Mouse (Mus musculus) thymus, postnatal 0 days (tissue): ENCODE data around the gene Chpf. TPM values are rescaled to one million over a fixed set of nuclear protein-coding genes. Genes with fewer than 3 reads are reported as not detected.
A peak's percentile ranks its signal among the peaks of the same experiment; 100 is the strongest.

ENCODE experiments used
- DNase-seq: peaks from one replicate; pipeline ENCODE4 v3.0.0-alpha.2; 2015; ENCODE audit warnings: low spot score
- polyA plus RNA-seq: library from polyadenylated mRNA; unstranded; fragments of >200 nt; fragmentation: Nextera tagmentation; extraction: Ambion mirVana; gene quantifications from 2 replicates; pipeline ENCODE4 v1.2.1, GENCODE M21; 2015

The Chpf gene
- 10.7 and 11.4 TPM in 2 replicates for polyA plus RNA-seq

DNA sequence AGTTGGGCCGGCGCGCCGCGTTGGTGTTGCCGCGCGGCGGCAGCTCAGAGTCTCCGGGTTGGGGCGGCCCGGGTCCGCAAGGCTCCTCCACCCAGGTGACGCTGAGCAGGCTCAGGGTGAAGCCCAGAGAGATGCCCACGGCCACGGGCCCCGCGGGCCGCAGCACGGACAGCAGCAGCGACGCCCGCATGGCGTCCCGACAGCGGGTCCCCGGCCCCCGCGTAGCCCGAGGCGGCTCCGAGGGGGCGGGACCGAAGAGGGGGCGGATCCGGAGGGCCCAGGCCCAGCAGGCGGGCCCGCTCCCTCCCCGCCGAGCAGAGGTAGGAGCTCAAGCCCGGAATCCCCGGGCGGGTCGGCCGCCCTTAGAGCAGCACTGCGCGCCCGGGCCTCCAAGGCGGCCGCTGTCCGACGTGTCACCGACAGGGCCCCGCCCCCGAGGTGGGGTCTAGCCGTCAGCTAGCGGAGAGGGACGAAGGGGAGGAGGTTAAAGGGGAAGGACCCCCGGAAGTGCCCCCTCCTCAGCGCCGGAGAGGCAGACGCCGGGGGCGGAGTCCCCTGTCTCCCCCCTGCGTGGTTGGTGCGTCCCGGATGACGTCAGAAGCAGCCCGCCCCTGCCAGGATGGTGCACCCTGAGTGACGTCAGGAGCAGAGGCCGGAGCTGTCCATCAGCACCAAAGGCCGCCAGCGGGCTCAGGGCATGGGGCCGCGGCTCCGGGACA lies at the start of gene Chpf, which contains the start of gene Tmem198:
Gene Chpf, minus strand, starts transcription at position 392 of the 719 bp plus-strand sequence.
Gene Tmem198, plus strand, starts transcription at position 617 of the 719 bp plus-strand sequence.
- DNase-seq, result peak; percentile 93

DNA sequence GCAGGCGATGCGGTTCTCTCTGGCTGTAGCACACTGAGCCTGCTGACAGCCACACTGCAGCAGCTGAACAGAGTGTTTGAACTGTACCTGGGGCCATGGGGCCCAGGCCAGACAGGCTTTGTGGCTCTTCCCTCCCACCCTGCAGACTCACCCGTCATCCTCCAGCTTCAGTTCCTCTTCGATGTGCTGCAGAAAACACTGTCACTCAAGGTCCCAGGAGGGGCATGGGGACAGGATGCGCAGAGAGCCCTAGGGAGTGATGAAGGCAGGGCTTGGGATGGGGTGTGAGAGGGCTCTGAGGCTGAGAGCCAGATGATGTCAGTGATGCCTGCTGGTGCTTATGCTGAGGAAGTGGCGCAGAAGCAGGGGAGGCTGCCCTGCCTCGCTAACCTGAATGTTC lies 45.6 kb upstream of the Chpf start:
- DNase-seq, result no peak

DNA sequence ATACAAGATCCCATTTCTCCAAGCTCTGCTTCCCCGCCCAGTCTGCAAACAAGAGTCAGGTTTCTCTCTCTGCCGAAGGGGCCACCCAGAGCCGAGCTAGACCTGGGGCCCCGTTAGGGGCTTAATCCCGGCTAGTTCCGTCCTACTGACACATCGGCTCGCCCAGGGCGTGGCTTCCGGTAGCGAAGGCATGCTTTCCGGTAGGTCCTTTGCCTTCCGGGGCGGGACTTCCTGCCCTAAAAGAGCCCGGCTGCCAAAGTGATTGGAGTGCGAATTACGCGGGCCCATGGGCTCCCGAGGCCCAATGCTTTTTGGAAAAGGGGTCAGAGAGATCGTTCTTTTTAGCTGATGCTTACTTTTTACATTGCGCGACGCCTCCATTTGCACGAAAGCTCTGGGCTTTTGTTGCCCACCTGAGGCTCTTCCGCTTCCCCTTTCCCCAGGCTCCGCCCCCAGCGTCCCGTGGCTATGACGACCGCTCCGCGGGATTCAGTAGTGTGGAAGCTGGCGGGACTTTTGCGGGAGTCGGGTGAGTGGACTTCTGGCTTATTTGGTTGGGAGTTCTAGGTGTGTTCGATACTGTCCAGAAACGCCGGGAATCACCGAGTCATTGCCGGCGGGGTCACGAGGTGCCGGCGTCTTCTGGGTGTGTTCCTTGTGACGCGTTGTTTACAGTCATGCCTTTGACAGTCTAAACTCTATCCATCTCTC lies 42.4 kb upstream of the Chpf start, which contains the start of gene Stk11ip:
Gene Stk11ip, plus strand, starts transcription at position 209 of the 711 bp plus-strand sequence.
- peak; percentile 94 for DNase-seq

DNA sequence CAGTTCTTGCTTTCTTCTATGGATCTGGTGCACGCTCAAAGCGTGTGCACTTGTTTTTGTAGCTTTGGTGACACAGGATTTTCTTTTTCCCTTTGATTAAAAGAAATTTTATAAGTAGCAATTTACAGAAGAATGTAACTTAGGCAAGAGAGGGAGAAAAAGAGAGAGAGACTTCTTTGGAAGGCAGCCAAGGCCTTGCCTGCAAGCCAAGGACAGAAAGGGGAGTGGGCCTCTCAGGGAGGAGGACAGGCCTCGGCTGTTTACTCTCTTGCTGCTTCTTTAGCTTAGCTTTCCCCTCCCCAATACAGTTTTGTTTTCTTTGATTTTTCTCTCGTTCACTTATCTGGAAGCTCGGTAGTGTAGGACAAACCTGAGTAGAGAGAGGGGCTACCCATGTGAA lies 40.5 kb upstream of the Chpf start:
- no peak for DNase-seq

DNA sequence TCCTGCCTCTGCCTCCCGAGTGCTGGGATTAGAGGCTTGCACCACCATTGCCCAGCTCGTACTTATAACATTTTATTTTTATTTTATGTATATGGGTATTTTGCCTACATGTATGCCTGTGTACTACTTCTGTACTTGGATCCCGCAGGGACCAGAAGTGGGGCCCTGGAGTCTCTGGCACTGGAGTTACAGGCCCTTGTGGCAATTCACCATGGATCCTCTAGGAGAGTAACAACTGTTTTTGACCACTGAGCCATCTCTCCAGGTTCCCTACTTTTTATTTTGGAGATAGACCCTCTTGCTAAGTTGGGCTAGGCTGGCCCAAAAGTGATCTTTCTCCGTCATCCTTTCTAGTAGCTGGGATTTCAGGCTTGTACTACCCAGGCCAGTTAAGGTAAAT lies 39.3 kb upstream of the Chpf start:
- DNase-seq, result no peak

DNA sequence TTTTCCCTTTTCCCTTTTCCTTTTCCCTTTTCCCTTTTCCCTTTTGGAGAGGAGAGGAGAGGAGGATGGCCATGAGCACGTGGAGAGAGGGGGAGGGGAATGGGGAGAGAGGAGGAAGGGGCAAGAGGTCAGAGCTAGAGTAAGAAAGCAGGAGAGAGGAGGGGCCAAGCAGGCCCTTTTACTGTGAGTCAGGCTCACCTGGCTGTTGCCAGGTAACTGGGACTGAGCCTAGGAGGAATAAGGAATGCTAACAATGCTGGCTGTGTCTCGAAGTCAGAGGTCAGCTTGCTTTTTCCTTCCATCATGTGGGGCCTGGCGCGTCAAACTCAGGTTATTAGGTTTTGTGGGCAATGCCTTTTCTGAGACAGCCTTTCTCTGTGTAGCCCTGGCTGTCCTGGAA lies 38.9 kb upstream of the Chpf start:
- no peak for DNase-seq

DNA sequence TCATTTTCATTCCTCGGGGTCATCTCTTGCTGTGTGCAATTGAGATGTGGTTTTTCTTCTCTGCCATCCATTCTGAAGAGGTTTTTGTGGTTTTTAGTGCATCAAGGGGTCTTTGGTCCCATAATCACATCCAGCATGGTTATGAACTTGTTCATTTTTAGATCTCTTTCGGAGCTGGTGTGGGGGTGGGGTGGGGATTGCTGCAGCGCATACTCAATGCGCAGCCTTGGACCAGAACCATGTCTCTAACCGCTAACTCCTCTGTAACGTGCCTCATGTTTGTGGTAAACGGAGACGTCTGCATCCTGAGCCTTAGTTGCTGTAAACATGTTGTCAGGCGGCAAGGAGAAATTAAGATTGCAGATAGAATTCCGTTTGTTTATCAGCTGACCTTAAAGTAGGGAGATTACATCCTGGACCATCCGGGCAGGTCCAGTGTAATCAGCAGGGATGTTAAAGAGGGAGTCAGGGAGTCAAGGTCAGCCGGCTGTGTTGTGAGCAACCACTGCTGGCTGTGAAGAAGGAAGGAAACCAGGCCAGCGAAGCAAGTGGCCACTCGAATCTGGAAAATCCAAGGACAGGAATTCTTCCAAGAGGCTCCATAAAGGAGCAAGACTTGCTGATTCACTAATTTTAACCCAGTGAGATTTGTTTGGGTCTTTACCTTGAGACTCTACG lies 37.7 kb upstream of the Chpf start:
- DNase-seq, result no peak

DNA sequence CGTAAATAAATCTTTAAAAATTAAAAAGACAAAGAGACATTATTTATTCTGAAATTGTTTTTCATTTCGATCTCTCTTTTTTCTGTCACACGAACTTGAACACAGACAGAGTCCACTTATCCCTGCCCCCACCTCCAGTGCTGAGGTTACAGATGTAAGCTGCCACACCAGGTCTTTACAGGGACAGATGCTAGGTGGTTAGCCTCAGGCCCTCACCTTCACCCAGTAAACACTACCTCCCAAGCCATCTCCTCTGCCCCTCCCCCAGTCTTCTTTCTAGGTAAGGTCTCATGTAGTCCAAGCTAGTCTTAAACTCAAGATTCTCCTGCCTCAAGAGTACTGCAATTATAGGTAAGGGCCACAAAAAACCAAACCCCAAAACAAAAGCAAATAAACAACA lies 33.4 kb upstream of the Chpf start:
- DNase-seq, result no peak

DNA sequence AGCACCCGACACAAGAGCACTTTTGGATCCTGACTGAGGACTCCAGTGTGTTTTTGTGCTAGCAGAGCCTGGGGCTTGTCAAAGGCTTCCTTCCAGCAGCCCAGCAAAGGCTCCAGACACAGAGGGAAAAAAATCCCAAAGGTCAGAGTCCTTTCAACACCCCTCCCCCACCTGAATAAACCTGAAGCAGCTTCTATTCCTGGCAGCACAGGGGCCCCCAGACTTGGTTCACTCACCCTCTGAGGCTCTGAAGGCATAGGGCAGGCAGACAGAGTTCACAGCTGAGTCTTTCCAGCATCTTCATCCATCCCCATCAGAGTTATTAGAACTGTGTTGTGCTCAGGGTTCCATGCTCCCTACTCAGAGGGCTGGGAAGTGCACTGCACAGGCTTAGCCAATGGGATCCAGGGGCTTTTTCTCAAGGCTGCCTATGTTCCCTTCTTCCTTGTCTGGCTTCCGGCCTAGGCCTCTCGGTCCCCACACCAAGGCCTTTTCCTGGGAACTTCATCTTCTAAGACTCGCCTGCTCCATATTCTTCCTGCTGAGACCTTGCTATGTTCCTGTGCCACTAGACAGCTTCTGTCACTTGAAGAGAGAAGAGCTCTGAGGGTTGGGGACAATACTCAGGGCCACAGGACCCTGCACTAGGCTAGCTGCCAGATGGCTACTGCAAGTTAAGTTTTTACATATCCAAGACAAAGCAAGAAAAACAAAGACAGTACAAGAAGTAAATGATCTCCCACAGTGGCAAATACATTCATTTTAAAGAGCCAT lies 32.5 kb upstream of the Chpf start:
- no peak for DNase-seq

DNA sequence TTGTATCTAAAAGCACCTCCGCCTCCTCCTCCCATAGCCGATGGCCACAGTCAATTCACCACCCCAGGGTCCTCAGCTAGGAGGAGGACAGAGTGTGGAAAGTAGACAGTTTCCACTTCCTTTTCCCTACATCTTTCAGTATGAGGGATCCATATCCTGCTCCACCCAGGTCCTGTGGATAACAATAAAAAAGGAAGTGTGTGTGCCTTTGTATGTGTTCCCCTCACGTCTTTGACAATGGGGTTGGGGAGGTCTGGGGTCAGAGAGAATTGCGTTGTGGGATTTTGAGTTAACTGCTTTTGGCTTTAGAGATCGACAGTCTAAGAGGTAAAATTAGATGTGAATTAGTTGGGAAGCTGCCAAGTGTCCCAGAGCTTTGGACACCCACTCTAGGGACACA lies 31.0 kb upstream of the Chpf start:
- DNase-seq, result no peak

DNA sequence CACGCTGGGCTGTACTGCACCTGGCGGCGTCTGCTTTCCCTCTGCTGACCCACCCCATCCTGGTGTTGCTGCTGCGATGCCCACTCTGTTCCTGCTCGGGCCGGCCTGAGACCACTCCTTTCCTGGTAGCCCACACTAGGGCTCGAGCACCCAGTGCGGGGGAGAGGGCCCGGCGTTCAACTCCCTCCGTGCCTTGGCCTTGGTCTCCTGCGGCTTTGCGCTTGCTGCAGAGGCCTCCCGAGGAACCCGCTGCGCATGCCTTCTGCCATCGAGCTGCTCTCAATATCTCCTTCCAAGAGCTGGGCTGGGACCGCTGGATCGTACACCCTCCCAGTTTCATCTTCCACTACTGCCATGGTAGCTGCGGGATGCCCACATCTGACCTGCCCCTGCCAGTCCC lies 30.5 kb upstream of the Chpf start:
- DNase-seq, result no peak

DNA sequence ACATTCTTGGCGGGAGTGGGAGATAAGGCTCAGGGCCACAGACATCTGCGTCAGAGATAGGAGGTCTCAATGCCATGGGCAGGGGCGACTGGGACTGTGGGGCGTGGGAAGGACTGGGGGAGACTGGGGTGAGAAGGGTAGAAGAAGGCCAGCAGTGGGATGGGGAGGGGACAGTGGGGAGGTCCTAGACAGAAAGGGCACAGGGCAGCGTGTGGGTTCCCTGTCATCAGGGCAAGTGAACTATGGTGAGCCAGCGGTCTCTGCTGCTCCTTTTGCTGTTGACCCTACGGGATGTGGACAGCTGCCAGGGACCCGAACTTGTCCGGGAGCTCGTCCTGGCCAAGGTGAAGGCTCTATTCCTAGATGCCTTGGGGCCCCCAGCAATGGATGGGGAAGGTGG lies 27.9 kb upstream of the Chpf start, which contains the start of gene Inha:
Gene Inha, plus strand, starts transcription at position 72 of the 400 bp plus-strand sequence.
- DNase-seq, result no peak

DNA sequence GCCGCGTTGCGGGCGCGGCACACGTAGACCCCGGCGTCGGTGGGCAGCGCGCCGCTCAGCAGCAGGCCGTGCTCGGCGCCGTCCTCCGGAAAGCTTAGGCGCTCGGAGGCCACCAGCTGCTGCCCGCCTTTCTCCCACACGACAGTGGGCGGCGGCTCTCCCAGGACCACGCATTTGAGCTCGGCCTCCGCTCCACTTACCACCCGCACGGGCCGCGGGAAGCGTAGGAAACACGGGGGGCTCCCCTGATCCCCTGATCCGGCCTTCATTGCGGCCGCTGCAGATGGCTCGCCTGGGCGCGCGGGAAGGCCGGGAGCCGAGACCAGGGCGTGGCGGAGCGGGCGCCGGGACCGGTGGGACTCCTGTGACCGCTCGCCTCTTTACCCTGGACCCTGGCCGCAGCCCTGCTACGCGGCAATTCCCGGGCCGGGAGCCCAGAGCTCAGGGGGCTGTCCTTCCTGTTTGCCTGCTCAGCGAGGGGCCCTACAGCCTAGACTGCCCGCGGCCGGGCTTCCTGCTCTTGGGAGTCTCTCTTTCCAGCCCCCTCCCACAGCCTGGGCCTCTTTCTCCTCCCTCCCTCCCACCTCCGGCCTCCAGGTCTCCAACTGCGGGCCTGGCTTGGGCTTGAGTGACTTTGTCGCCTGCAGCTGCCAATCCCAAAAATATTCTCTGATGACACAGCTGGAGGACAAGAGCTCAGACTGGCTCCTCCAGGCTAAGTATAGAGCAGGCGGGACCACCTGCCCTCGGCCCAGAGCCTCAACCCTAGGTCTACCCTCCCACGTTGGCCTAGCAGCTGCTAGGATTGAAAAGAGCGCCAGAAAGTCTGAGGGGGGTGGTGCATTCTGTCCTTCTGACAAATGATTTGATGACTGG lies 27.1 kb upstream of the Chpf start, which contains the start of gene Obsl1:
Gene Obsl1, minus strand, starts transcription at position 497 of the 876 bp plus-strand sequence.
- DNase-seq, result no peak

DNA sequence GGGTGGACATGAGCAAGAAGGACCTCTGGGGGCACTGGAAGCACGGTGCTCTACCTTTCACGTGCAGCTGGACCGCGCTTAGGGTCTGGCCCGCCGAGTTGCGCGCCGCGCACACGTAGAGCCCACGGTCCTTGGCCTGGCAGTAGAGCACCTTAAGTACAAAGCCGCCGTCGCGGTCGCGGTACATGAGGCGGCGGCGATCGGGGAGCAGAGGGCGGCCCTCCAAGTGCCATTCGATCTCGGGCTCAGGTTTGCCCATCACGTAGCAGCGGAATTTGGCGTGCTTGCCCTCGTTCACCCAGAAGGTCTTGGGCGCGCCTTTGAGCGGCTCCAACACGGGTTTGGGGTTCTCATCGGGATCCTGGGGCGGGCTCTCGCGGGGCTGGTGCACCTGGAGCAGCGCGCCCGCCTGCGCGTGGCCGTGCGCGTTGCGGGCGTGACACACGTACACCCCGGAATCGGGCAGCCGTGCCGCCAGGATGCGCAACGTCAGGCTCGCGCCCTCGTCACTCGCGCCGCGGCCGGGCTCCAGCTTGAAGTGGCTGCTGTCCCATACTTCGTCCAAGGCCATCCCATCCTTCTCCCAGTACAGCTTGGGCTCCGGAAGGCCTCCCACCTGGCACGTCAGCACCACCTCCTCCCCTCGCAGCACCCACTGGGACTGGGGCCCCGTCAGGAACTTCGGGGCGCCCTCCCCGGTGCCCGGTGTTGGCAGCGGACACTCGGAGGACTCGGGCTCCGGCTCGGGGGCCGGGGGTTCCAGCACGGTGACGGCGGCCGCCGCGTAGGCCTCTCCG lies 26.2 kb upstream of the Chpf start:
- peak; percentile 12 for DNase-seq

DNA sequence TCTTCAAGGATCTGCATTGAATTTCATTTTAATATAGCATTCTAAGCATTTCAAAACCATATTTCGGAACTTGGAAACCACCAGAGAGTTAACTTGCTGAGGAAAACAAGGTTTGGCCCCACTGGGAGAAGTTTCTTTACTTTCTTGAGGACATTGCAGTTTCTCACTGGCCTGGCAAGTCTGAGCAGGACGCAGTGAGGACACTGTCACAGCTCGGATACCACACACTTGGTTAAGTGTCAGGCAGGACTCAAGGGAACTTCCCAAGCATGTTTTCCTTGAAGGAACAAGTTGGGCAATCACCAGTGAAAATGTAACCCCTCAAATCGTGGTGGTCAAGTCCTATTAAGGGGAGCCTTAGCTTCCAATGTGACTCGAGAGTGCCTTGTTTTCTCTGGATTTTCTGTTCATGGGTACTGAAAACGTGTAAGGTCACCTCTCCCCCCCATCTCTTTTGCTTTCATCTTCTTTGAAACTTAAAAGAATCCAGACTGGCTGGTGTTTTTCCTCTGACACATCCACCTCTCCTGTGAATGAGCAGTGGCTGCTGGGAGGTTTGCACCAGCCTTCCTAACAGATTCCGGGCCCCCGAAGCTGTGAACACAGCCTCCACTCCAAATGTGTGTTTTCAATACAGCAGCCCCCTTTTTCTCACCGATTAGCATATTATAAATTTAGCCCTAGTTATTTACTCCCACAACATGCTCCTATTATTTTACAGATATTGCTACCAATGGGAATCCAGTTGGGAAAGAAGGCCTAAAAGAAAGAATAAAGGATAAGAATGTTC lies 25.3 kb upstream of the Chpf start:
- DNase-seq, result no peak

DNA sequence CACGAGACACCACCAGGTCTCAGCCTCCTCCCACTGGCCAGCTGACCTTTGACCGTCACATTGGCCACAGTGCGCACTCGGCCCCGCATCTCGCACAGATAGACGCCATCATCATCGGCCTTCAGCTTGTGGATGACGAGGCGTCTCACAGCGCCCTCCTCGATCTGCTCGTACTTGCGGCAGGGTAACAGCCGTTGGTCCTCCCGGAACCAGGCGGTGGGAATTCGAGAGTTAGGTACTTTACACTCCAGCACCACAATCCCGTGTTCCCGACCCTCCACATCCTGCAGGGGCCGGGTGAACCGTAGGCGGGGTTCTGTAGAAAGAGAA lies 24.5 kb upstream of the Chpf start:
- no peak for DNase-seq

DNA sequence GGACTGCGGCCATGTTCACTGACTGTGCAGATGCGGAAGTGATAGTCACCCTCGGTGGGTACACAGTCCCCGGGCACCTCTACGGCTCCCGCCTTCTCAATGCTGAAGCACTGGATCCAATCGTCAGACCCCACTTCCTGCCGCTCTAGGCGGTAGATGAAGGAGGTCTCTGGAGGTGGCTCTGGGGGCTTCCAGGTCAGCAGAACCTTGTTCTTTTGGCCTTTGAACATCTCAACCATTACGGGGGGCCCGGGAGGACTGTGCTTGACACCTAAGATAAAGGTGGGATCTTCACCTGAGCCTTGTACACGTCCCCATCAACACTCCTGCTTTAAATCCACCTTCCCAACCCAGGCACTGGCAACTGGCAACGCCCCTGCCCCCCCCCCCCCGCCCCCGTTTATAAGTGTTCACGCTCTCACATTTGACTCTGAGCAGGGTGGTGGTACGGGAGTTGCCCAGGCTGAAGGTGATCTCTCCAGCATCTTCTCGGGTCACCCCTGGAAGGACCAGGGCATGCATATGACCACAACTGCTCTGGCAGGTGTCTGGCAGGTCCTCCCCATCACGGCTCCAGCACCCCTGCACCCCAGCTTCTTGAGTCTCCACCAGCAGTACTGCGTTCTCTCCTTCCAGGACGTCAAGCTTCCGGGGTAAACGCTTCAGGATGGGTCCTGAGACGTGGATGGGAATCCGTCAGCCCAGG lies 24.0 kb upstream of the Chpf start:
- no peak for DNase-seq

DNA sequence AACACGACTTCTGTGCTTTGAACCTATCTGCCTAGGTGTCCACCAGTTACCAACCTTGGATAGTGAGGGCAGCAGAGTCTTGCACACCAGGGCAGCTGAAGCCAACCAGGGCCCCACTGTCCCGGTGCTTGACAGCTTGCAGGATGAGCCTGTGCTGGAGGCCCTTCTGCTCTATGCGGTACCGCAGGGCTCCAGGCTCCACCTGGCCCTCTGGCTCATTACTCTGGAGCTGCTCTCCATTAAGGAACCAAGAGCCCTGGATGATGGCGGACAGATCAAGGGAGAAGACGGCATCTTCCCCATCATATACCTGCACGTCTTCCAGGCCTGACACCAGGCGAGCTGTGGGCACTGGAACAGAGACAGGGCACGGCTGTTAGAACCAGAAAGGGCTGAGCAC lies 22.8 kb upstream of the Chpf start:
- DNase-seq, result no peak
